Mouse (Mus musculus) ES-E14 (cell line): Measurements from ENCODE around the gene Miox. TPM values are rescaled to one million over a fixed set of nuclear protein-coding genes. Genes with fewer than 3 reads are reported as not detected.

Experiments used
- DNase-seq: peaks from one replicate; pipeline ENCODE4 v3.0.0-alpha.2; 2013; ENCODE audit warnings: low read depth, low spot score
- H3K27ac ChIP-seq: 2 replicates; pipeline ENCODE4 v1.5.1; 2012; ENCODE audit warnings: low read depth, mild to moderate bottlenecking, low read length, moderate library complexity, mixed read lengths; ENCODE audit not compliant: poor library complexity, insufficient read depth, severe bottlenecking
- H3K36me3 ChIP-seq: 2 replicates; pipeline ENCODE4 v1.6.1; 2012; ENCODE audit warnings: mild to moderate bottlenecking, low read length, moderate library complexity, mixed read lengths; ENCODE audit not compliant: control insufficient read depth, poor library complexity, insufficient read depth, severe bottlenecking
- H3K4me1 ChIP-seq, 2 experiments: fragments of 150-350 bp in 1 of 2; sonication (generic) in 1 of 2; 2 replicates each; pipeline ENCODE4 v1.6.1; 2012; ENCODE audit warnings: low read length in 2 of 2, mild to moderate bottlenecking in 1 of 2, mixed read lengths in 1 of 2; ENCODE audit not compliant: control insufficient read depth in 2 of 2, insufficient read depth in 2 of 2, poor library complexity in 1 of 2
- H3K4me3 ChIP-seq, 2 experiments: fragments of 150-350 bp in 1 of 2; sonication (generic) in 1 of 2; 2 replicates each; pipeline ENCODE4 v1.5.1; 2012; ENCODE audit warnings: low read length in 2 of 2, low read depth in 1 of 2, mild to moderate bottlenecking in 1 of 2, mixed read lengths in 1 of 2; ENCODE audit not compliant: insufficient read depth in 1 of 2, poor library complexity in 1 of 2, severe bottlenecking in 1 of 2
- H3K9ac ChIP-seq: 2 replicates; pipeline ENCODE4 v1.6.1; 2012; ENCODE audit warnings: low read depth, mild to moderate bottlenecking, low read length, mixed read lengths; ENCODE audit not compliant: poor library complexity, insufficient read depth, severe bottlenecking
- H3K9me3 ChIP-seq: fragments of 150-350 bp; sonication (generic); 2 replicates; pipeline ENCODE4 v1.6.1; 2012; ENCODE audit warnings: low read depth, mild to moderate bottlenecking, low read length; ENCODE audit not compliant: control insufficient read depth, insufficient read depth
- CHD2 ChIP-seq: IDR thresholded peaks from 2 replicates; pipeline ENCODE4 v1.6.1; 2014; ENCODE audit warnings: mild to moderate bottlenecking, low read depth, low read length, inconsistent platforms
- HCFC1 ChIP-seq: IDR thresholded peaks from 2 replicates; pipeline ENCODE4 v1.6.1; 2012; ENCODE audit warnings: low read length, inconsistent platforms, borderline replicate concordance; ENCODE audit not compliant: insufficient read depth
- MAFK ChIP-seq: IDR thresholded peaks from 2 replicates; pipeline ENCODE4 v1.6.1; 2014; ENCODE audit warnings: mild to moderate bottlenecking, low read depth, low read length, inconsistent platforms; ENCODE audit not compliant: insufficient read depth
- ZC3H11A ChIP-seq: IDR thresholded peaks from 2 replicates; pipeline ENCODE4 v1.6.1; 2012; ENCODE audit warnings: low read depth, mild to moderate bottlenecking, inconsistent platforms, low read length, borderline replicate concordance
- ZNF384 ChIP-seq: IDR thresholded peaks from 2 replicates; pipeline ENCODE4 v1.6.1; 2012; ENCODE audit warnings: low read depth, low read length, inconsistent platforms
- in situ Hi-C, 2 experiments: fragments of 600-800 bp; cut with MboI; formaldehyde crosslinking; loops; one replicate each; pipeline ENCODE4 v1.15.1; 2025; ENCODE audit warnings: low sequenced_read_pairs in 2 of 2, inconsistent platforms in 1 of 2; ENCODE audit not compliant: unreplicated experiment in 2 of 2
- total RNA-seq: library from RNA; depleted of rRNA; stranded (reverse); fragments of 300-350 nt; gene quantifications from 2 replicates; pipeline ENCODE4 v1.2.3, GENCODE M21; 2012

Gene Miox
- total RNA-seq, 1 experiment: 0.54 TPM

GRCm38 (mm10) chr15:89356372-89356771 lies 22.2 kb downstream of the Miox start:
- TF ChIP-seq ZNF384 (peak; percentile 95), HCFC1 (peak; percentile 69; the same call in 1 of the 2 replicates), CHD2 (peak; percentile 71; the same call in 1 of the 2 replicates), ZC3H11A (no peak), MAFK (no peak)
- in situ Hi-C loops: no loop called here
- peaks cover 48% of the 10 kb centered on the region for H3K36me3 ChIP-seq

GRCm38 (mm10) chr15:89358784-89359183 lies 24.6 kb downstream of the Miox start:
- Histone ChIP-seq H3K4me3 (no peak overlapping the region), H3K36me3 (peaks cover 47% of the 10 kb centered on the region), H3K9ac (no peak overlapping the region), H3K27ac (no peak overlapping the region), H3K9me3 (no peaks in the 10 kb centered on the region), H3K4me1 (peaks cover 0 to 12% of the 10 kb centered on the region in 2 experiments; a peak in 2 of 4 replicates)
- in situ Hi-C loops: no loop called here
- TF ChIP-seq HCFC1 (no peak), MAFK (no peak), CHD2 (no peak), ZNF384 (no peak), ZC3H11A (no peak)
- no peak for DNase-seq

More at GRCm38 (mm10) chr15:89356372-89356771, 22.2 kb downstream of the Miox start:
- peak overlapping the region; percentile 98; the same call in 1 of the 2 replicates for H3K9ac ChIP-seq
- no peaks in the 10 kb centered on the region for H3K9me3 ChIP-seq
- H3K4me1 ChIP-seq: peaks cover 0 to 27% of the 10 kb centered on the region in 2 experiments; a peak in 2 of 4 replicates
- peak; percentile 97 for DNase-seq
- H3K4me3 ChIP-seq: peak overlapping the region; percentile 90 to 98
- peak overlapping the region; percentile 91; the same call in 1 of the 2 replicates for H3K27ac ChIP-seq

GRCm38 (mm10) chr15:89363051-89363450 lies 28.9 kb downstream of the Miox start:
- no peak for TF ChIP-seq HCFC1
- TF ChIP-seq MAFK: no peak
- TF ChIP-seq ZNF384: no peak
- TF ChIP-seq ZC3H11A: no peak
- no peak for TF ChIP-seq CHD2
- DNase-seq: no peak
- peaks cover 75% of the 10 kb centered on the region for H3K36me3 ChIP-seq
- no peak overlapping the region for H3K4me3 ChIP-seq
- H3K9ac ChIP-seq: no peak overlapping the region
- in situ Hi-C loops: no loop called here
- H3K4me1 ChIP-seq: peaks cover 0 to 2% of the 10 kb centered on the region in 2 experiments; a peak in 1 of 4 replicates
- no peaks in the 10 kb centered on the region for H3K9me3 ChIP-seq
- no peak overlapping the region for H3K27ac ChIP-seq

- no peaks in the 10 kb centered on the region for H3K9me3 ChIP-seq
- peaks cover 85% of the 10 kb centered on the region for H3K36me3 ChIP-seq
- no peak for TF ChIP-seq MAFK
- no peak for TF ChIP-seq CHD2
- no peak for TF ChIP-seq ZC3H11A
- TF ChIP-seq HCFC1: no peak
- no peak for TF ChIP-seq ZNF384
- in situ Hi-C loops: no loop called here
- no peak overlapping the region for H3K9ac ChIP-seq
- DNase-seq: no peak
- H3K4me3 ChIP-seq: no peak overlapping the region
- no peaks in the 10 kb centered on the region; a peak in 1 of 4 replicates for H3K4me1 ChIP-seq
- H3K27ac ChIP-seq: no peak overlapping the region
Measured at GRCm38 (mm10) chr15:89365141-89365551, 30.9 kb downstream of the Miox start.
